Mouse (Mus musculus): ENCODE results near the gene Galns.

DNA sequence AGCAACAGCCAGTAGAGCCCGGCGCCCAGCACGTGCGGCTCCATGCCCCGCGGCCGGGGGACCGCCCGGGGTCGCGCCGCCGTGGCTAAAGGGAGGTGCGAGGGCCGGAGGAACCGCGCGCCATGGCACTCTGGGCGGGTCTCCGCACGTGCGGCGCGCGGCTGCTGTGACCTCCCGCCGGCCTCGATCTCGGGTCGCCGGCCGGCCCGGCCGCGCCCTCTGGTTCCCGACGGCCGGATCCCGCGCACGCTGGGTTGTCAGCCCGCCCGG is 60.3 kb downstream of the Galns start:
- TF ChIP-seq MAZ (IDR thresholded peaks at IDR 0.05; ENCODE audit: low read depth, low read length) (no peak), MAFK (IDR thresholded peaks at IDR 0.05; ENCODE audit: insufficient replicate concordance, low read length) (no peak), CTCF (conservative IDR thresholded peaks at IDR 0.05 in 1 of 2, IDR thresholded peaks at IDR 0.05 in 1 of 2; ENCODE audit: low read depth in 2 of 2, low read length in 2 of 2) (no peak), EP300 (IDR thresholded peaks at IDR 0.05; ENCODE audit: low read length) (no peak), MAX (IDR thresholded peaks at IDR 0.05; ENCODE audit: low read length) (peak; percentile 34; the same call in 1 of the 2 replicates), MEF2A (IDR thresholded peaks at IDR 0.05; ENCODE audit: borderline replicate concordance, low read depth, low read length) (no peak), E2F4 (IDR thresholded peaks at IDR 0.05; ENCODE audit: insufficient replicate concordance, low read depth, low read length) (no peak), TBP (conservative IDR thresholded peaks at IDR 0.05; ENCODE audit: low read depth, low read length) (no peak), SIN3A (IDR thresholded peaks at IDR 0.05; ENCODE audit: low read length) (peak; percentile 82), MYC (IDR thresholded peaks at IDR 0.05; ENCODE audit: low read depth, low read length) (no peak), UBTF (IDR thresholded peaks at IDR 0.05; ENCODE audit: low read depth, low read length) (peak; percentile 85)
